Mouse (Mus musculus) activated CD4-positive, CD25-positive, alpha-beta regulatory T cell, adult 4 months (primary cell): ENCODE results near the gene Astl. TPM values are rescaled to one million over a fixed set of nuclear protein-coding genes. Genes with fewer than 3 reads are reported as not detected.

ENCODE experiments used
- ATAC-seq: one replicate; pipeline ENCODE4 v1.8.0; 2017
- polyA plus RNA-seq, 2 experiments: library from polyadenylated mRNA; unstranded; fragments of 100-300 nt; shearing (Covaris generic); gene quantifications; one replicate each; pipeline ENCODE4 v1.2.1; 2017

Gene Astl
- polyA plus RNA-seq, 2 experiments from 2014 or later, result 0.28 to 0.37 TPM

DNA sequence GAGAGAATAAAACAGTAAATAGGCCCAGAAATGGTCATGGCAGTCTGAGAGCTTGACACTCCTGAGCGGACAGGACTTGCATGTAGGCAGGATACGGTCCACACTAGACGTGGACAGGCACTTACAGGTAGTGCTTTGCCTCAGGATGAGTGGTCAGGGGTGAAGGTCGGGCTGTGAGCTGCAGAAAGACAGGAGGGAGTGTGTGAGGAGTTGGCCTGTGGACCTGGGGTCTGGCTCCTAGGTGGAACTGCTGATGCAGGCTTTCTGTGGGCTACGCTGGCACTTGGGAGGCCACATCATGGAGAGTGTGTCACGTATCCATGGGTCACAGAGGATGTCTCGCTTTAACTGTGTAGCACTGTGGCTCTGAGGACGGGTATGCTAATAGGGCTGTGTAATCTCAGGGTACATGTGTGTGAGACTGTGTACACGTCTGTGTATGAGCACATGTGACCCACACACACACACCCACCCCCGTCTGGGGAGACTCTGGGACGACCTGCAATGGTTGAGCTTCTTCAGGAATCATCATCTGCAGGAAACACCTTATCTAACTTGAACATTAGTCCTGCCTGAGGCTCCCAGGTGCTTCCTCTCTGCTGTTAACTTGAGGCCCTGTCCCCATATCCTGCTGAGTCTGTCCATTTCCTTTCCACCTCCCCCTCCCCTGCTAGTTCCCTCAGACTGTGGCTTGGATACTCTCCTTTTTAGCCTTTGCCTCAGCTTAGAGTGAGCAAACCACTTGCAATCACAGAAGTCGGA is 10.2 kb upstream of the Astl start:
- ATAC-seq, result peak; percentile 40

DNA sequence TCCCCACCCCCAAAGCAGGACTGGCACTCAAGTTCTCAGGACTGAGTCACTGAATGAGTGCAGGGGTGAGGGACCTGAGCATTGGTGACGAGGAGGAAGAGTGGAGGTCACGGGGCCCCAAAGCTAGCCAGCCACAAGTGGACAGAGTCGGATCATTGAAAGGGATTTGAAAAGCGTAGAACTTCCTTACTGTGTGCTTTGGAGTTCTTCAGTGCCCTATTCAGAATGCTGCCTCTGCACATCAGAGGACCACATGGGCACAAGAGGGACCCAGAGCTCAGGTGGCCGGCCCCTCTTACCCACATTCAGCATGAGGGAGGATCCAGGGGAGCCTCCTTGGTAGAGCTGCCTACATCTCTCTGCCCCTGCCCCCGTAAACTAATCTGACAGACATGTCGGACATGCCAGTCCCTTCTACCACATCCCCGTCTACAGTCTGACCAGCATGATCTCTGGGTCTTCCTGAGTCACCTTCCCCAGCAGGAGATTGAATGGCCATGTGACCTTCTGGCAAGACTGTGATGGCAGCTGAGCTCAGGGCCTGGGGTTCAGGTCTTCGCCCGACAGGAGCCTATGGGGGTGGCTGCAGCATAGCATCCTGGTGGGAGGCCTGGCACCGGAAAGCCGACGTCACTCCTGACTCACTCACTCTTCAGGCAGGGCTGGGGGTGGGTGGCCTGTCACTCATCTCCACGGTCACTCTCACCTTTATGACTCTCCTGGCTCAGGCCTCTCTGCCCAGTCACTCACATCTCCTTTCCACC is 5.5 kb upstream of the Astl start:
- ATAC-seq, result peak; percentile 31

- ATAC-seq, result peak; percentile 32
These were observed 4.4 kb upstream of the Astl start for GRCm38 (mm10) chr2:127333945-127334603.

DNA sequence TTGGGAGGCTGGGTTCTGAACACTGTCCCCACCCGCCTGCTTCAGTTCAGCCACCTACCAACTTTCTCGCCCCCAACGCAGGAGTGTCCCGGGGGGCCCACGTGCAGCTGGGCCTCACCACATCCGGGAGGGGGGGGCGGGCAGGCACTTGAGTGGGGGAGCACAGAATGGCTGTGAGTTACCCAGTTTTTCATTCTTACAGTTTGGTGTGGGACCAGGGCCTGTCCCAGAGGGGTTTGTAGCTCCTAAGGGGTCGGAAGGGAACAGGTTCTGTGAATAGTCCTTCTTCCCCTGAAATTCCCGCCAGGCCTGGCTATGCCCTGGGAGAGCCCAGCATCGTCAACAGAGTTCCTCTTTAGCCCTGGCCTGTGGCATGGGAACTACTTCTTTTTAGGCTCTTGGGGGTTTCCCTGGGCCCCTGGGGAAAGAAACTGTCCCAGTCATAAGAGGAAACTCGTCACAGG is 3.3 kb upstream of the Astl start:
- peak; percentile 3 for ATAC-seq

DNA sequence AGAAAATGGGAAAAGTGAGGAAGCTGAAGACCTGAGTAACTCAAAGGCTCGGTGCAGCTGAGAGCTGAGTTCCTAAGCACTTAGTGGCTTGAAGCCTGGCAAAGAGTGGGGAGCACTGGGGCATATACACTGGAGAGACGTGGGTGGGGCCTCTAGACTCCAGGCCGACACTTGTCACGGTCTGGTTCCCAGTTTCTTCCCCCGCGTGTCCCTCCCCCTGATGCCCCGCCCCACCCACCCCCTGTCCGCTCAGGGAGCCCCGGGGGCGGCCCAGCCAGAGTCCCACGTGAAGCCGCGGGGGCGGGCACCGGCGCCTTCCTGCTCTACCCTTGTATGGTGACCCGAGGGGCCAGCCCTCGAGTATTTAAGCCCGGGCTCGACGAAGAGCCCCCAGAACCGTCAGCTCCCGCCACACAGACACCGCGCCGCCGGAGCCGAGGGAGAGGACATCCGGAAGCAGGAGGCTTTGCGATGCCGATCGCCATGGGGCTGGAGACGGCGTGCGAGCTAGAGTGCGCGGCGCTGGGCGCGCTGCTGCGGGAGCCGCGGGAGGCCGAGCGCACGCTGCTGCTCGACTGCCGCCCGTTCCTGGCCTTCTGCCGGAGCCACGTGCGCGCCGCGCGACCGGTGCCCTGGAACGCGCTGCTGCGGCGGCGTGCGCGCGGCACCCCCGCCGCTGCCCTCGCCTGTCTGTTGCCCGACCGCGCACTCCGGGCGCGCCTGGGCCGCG is 2.5 kb upstream of the Astl start, which contains the start of gene Dusp2:
TSS of gene Dusp2 (plus strand) at position 393 of the 730 bp plus-strand sequence.
- ATAC-seq, result peak; percentile 55

DNA sequence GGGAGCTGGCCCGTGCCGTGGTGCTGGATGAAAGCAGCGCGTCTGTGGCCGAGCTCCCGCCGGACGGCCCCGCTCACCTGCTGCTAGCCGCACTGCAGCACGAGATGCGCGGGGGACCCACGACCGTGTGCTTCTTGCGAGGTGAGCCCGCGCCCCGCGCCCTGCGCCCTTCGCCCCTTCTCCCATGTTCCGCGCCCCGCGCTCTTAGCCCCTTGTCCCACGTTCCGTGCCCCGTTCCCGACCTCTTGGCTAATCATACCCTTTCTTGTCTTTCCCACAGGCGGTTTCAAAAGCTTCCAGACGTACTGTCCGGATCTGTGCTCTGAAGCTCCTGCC is 2.0 kb upstream of the Astl start:
- no peak for ATAC-seq

DNA sequence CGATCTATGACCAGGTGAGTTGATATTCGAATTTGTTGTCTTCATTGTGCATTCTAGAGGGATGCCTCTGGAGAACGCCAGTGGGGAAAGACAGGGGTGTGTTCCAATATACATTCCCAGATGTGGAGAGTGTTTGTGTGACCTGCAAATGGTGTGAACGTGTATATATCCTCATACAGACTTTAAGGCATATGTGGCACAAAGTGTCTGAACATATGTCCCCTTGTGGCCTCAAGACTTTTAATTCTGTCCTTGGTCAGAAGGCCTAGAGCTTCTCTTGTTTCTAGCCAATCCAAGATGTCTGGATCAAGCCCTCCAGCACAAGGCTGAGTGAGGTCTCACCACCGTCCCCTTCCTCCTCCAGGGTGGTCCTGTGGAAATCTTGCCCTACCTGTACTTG is 1.6 kb upstream of the Astl start:
- no peak for ATAC-seq

GRCm38 (mm10) chr2:127337531-127337930 is 908 bp upstream of the Astl start:
- no peak for ATAC-seq

GRCm38 (mm10) chr2:127338012-127338411 is 427 bp upstream of the Astl start:
- no peak for ATAC-seq

- peak; percentile 26 for ATAC-seq
These were observed 394 bp downstream of the Astl start for GRCm38 (mm10) chr2:127338833-127339232.

DNA sequence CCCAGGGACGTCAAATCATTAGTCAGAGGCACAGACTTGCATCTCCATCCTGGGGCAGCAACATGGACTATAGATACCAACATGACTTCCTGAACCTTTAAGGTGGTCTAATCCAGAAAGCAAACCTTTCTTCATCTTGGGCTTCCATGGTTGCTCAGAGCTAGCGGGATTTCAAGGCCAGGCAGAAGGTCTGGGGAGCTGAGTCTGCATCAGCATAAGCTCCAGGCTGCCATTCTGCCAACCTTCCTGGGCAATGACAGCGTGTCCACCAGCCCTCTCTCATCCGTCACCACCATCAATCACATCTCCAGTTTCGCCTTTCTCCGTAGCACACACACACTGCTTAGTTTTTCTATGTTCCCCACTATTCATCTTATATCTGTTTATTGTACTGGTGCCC is 823 bp downstream of the Astl start:
- ATAC-seq, result no peak

DNA sequence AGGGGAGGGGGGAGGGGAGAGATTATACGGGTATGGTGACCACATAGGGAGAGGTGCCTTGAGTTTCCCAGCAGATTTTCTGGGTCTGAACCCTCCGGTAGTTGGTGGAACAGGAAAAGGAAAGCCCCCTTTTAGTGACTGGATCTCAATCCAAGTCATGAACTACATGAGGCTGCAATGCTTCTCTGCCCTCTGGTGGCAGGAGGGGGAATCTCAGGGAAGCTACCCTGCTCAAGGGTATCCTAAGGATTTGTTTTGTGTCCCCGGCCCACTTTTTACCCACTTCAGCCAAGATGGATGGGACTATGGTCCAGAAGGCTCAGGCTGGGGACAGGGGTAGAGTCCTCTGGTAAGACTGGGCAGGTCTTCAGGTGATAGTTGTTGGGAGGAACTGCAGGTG is 2.7 kb downstream of the Astl start:
- no peak for ATAC-seq

- ATAC-seq, result no peak
These were observed 7.9 kb downstream of the Astl start for GRCm38 (mm10) chr2:127346334-127346733.

DNA sequence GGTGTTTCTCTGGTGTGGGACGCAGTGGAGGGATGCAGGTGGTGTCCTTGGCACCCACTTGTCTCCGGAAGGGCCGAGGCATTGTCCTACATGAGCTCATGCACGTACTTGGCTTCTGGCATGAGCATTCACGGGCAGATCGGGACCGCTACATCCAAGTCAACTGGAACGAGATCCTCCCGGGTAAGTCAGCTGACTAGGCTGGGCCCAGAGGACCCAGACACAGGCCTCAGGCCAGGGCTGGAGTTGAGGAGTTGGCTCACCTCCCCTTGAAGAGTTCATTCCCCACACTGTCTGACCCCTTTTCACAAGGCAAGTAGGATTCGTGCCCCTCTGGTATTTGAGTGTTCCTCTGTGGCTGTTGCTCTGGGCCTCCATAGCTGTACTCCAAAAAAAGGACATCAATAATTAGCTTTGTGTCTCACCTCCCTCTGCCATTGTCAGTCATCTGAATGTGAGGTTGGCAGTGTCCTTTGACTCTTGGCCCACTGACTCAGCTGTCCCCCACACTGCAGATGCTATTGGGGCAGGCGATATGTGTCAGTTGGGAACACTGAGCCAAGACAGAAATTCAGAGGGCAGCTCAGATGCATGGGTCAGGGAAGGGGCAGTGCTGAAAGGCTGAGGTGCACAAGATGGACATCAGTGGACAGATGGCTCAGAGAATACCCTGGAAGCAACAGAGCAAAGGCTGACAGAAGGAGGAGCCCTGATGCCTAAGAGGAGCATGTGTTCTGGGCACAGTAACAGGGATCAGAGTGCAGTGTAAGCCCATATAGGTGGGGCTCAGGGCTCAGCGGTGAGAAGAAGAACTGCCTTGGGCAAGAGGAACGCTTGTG is 8.9 kb downstream of the Astl start:
- no peak for ATAC-seq

- no peak for ATAC-seq
These were observed 15.4 kb downstream of the Astl start for GRCm38 (mm10) chr2:127353881-127354280.

- ATAC-seq, result peak; percentile 23
These were observed 24.2 kb downstream of the Astl start, which contains the start of gene Adra2b for GRCm38 (mm10) chr2:127362459-127363281. TSS of gene Adra2b (plus strand) at chr2:127363208.

DNA sequence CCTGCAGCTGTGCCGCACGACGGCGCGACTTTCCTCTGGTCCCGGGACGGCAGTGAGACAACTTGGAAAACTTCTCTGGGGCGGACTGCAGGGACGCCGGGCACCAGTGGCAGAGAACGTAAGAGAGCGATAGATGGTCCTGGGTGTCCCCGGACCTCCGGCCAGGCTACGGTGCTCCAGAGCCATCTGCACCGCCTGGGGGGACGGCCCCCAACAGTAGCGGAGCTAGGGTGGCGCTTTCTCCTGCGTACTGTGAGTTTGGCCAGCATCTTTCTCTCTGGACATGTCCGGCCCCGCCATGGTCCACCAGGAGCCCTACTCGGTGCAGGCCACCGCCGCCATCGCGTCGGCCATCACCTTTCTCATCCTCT is 24.8 kb downstream of the Astl start:
- no peak for ATAC-seq

DNA sequence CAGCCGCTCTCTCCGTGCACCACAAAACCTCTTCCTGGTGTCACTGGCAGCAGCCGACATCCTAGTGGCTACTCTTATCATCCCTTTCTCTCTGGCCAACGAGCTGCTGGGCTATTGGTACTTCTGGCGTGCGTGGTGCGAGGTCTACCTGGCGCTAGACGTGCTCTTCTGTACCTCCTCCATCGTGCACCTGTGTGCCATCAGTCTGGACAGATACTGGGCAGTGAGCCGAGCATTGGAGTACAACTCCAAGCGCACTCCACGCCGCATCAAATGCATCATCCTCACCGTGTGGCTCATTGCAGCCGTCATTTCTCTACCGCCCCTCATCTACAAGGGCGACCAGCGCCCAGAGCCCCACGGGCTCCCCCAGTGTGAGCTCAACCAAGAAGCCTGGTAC is 25.3 kb downstream of the Astl start:
- no peak for ATAC-seq

GRCm38 (mm10) chr2:127364452-127364851 is 26.0 kb downstream of the Astl start:
- no peak for ATAC-seq

DNA sequence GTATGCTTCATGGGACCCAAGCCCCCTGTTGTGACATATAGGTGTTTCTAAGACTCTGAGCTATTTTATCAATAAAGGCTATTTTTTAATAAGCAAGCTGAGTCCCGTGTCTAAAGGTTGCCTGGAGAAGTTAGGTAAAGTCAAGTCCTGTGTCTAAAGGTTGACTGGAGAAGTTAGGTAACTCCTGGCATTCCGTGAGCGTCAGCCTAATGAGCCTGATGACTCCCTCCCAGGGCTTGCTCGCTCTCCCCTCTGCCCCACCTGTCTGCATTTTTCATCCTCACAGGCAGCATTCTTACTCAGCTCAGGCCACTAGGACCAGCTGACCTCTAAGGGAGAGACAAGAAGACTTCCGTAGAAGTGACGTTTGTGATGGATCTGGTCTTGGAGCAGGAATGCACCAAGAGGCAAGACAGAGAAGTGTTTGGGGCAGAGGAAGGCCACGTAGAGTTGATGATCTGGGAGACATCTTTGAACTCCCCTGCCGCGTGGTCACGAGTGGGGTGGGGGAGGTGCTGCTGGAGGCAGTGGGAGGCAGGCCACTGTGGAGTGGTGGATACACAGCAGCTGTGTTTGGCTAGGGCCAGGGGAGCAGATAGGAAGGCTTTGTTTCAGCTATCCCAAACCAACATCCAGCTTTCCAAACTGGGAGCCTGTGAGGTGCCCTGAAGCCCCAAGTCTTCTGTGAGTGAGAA is 28.8 kb downstream of the Astl start:
- no peak for ATAC-seq
